ENCODE assay signal across 26 mouse cellular contexts in genomic region chr19:26135398-26136104, GRCm38 (mm10).
DNase-seq lines count a peak whose midpoint lies in the region; ATAC-seq and TF ChIP-seq lines count a peak whose summit lies in the region.
"Had no signal": no experiment of that assay in that cellular context is flagged by ENCODE, and none has a peak within 500 bp of the region (broad histone marks: within the 10 kb centered on the region; RNA-seq: fewer than 3 reads in every experiment).

No protein-coding gene starts in this region.

- H3K36me3 ChIP-seq in forebrain, embryonic 16.5 days (ENCODE audit: control insufficient read depth, insufficient read depth), result no peaks in the 10 kb centered on the region
- no peaks in the 10 kb centered on the region for H3K36me3 ChIP-seq in forebrain, embryonic 12.5 days (replicated peaks)
- H3K36me3 ChIP-seq in kidney, postnatal 0 days (ENCODE audit: insufficient read depth, low read length), result no peaks in the 10 kb centered on the region
- H3K36me3 ChIP-seq: embryonic facial prominence, embryonic 13.5 days; G1E; hindbrain, embryonic 10.5 days; limb, embryonic 13.5 days; liver, embryonic 12.5 days; midbrain, embryonic 12.5 days had no signal

- no peak overlapping the region for H3K4me2 ChIP-seq in forebrain, embryonic 16.5 days (ENCODE audit: low read length)
- no peak overlapping the region for H3K4me2 ChIP-seq in forebrain, embryonic 12.5 days
- no peak overlapping the region for H3K4me2 ChIP-seq in kidney, postnatal 0 days (ENCODE audit: low read length)
- H3K4me2 ChIP-seq: embryonic facial prominence, embryonic 13.5 days; heart, embryonic 11.5 days; limb, embryonic 13.5 days; liver, embryonic 12.5 days; midbrain, embryonic 12.5 days had no signal

- H3K27me3 ChIP-seq in forebrain, embryonic 16.5 days (replicated peaks; ENCODE audit: control insufficient read depth, insufficient read depth, low read length), result no peaks in the 10 kb centered on the region
- no peaks in the 10 kb centered on the region for H3K27me3 ChIP-seq in forebrain, embryonic 12.5 days
- H3K27me3 ChIP-seq in kidney, postnatal 0 days (ENCODE audit: insufficient read depth, low read length), result no peaks in the 10 kb centered on the region
- H3K27me3 ChIP-seq: CH12.LX; embryonic facial prominence, embryonic 13.5 days; limb, embryonic 13.5 days; liver, embryonic 12.5 days; midbrain, embryonic 12.5 days had no signal

- 5% methylated on average over 2 of the region's 2 CpGs for WGBS in forebrain, embryonic 16.5 days
- 4% methylated on average over 2 of the region's 2 CpGs for WGBS in forebrain, embryonic 12.5 days
- 4% methylated on average over 2 of the region's 2 CpGs for WGBS in kidney, postnatal 0 days

- H3K4me1 ChIP-seq in forebrain, embryonic 16.5 days (replicated peaks; ENCODE audit: control insufficient read depth, insufficient read depth, low read length), result no peaks in the 10 kb centered on the region
- H3K4me1 ChIP-seq in forebrain, embryonic 12.5 days, result peaks cover 7% of the 10 kb centered on the region; the same call in 1 of the 2 replicates
- no peaks in the 10 kb centered on the region for H3K4me1 ChIP-seq in kidney, postnatal 0 days (replicated peaks; ENCODE audit: insufficient read depth, low read length)
- H3K4me1 ChIP-seq: hindbrain, embryonic 10.5 days; liver, embryonic 12.5 days had no signal

- peak; percentile 56 for DNase-seq in kidney, postnatal 0 days (ENCODE audit: low spot score)
- DNase-seq in kidney, adult 11 months, result no peak
- DNase-seq in hindlimb bud, embryonic 11.5 days (ENCODE audit: extremely low spot score, low read depth, low spot score), result peak; percentile 6
- DNase-seq in heart, postnatal 4 days, result no peak
- DNase-seq: adrenal gland, adult 2 months; B cell, adult 2 months; cerebellum, adult 18-20 months; cerebellum, postnatal 25 days; gastrocnemius, postnatal 10 days; kidney, adult 2 months; layer of hippocampus, adult 9-11 months; lung, adult 18-20 months; lung, postnatal 10 days; right cerebral cortex, postnatal 25 days; spleen, adult 18-20 months had no signal

- no peak overlapping the region for H3K9ac ChIP-seq in forebrain, embryonic 16.5 days (replicated peaks; ENCODE audit: low read depth, low read length)
- H3K9ac ChIP-seq in forebrain, embryonic 12.5 days, result no peak overlapping the region
- no peak overlapping the region for H3K9ac ChIP-seq in kidney, postnatal 0 days (ENCODE audit: low read depth, low read length)
- H3K9ac ChIP-seq: embryonic facial prominence, embryonic 13.5 days; limb, embryonic 13.5 days; liver, embryonic 12.5 days; midbrain, embryonic 12.5 days had no signal

- no peak overlapping the region for H3K4me3 ChIP-seq in forebrain, embryonic 16.5 days (replicated peaks; ENCODE audit: low read length)
- no peak overlapping the region for H3K4me3 ChIP-seq in forebrain, embryonic 12.5 days (replicated peaks)
- H3K4me3 ChIP-seq in kidney, postnatal 0 days (replicated peaks; ENCODE audit: low read depth, low read length), result no peak overlapping the region
- H3K4me3 ChIP-seq: embryonic facial prominence, embryonic 13.5 days; hindbrain, embryonic 10.5 days; limb, embryonic 13.5 days; liver, embryonic 12.5 days; midbrain, embryonic 12.5 days had no signal

- H3K27ac ChIP-seq in forebrain, embryonic 16.5 days (ENCODE audit: low read length), result no peak overlapping the region
- H3K27ac ChIP-seq in forebrain, embryonic 12.5 days, result no peak overlapping the region
- no peak overlapping the region for H3K27ac ChIP-seq in kidney, postnatal 0 days
- H3K27ac ChIP-seq: embryonic facial prominence, embryonic 13.5 days; hindbrain, embryonic 10.5 days; limb, embryonic 13.5 days; liver, embryonic 12.5 days; midbrain, embryonic 12.5 days had no signal

- H3K9me3 ChIP-seq in forebrain, embryonic 16.5 days (ENCODE audit: control insufficient read depth, low read length), result no peaks in the 10 kb centered on the region
- H3K9me3 ChIP-seq in forebrain, embryonic 12.5 days, result no peaks in the 10 kb centered on the region
- H3K9me3 ChIP-seq in kidney, postnatal 0 days (replicated peaks; ENCODE audit: low read length), result no peaks in the 10 kb centered on the region
- H3K9me3 ChIP-seq: embryonic facial prominence, embryonic 13.5 days; hindbrain, embryonic 10.5 days; limb, embryonic 13.5 days; liver, embryonic 12.5 days; midbrain, embryonic 12.5 days had no signal

- peak; percentile 12; the same call in 1 of the 2 replicates for ATAC-seq in forebrain, embryonic 16.5 days
- no peak for ATAC-seq in forebrain, embryonic 12.5 days (ENCODE audit: low FRiP score)
- no peak; the same call in 1 of the 2 replicates for ATAC-seq in kidney, postnatal 0 days (replicated peaks; ENCODE audit: low FRiP score, low read depth)
- no peak for ATAC-seq in megakaryocyte, adult 5-6 weeks (ENCODE audit: poor library complexity, severe bottlenecking)
- ATAC-seq: liver, embryonic 12.5 days had no signal

- TF ChIP-seq CTCF in kidney, postnatal 0 days (IDR thresholded peaks at IDR 0.05; ENCODE audit: low read depth), result no peak

Comparison
In these comparisons a context has a peak if more than half of its experiments do, and no peak if none do; other contexts are left out.
1. DNase-seq: peak in kidney, postnatal 0 days (single experiment) and hindlimb bud, embryonic 11.5 days (single experiment); none in kidney, adult 11 months (single experiment) and heart, postnatal 4 days (single experiment).